Mouse (Mus musculus): ENCODE data around the gene Sult1d1.
"Not testable (repeated sequence)": the region's sequence is repeated elsewhere in the genome, so short reads cannot be mapped to it uniquely, and the experiment has no call there.

Gene Sult1d1

GRCm38 (mm10) chr5:87568845-87569244 lies at the start of gene Sult1d1:
Sult1d1 (minus strand) TSS chr5:87569027.
- DNase-seq, result no peak

GRCm38 (mm10) chr5:87615128-87615390 lies 46.2 kb upstream of the Sult1d1 start:
- no peak for DNase-seq

- no peak for DNase-seq
Observed at GRCm38 (mm10) chr5:87614364-87615127, 45.7 kb upstream of the Sult1d1 start.

- DNase-seq, result no peak
Observed at GRCm38 (mm10) chr5:87601018-87601417, 32.2 kb upstream of the Sult1d1 start.

GRCm38 (mm10) chr5:87597891-87598290 lies 29.1 kb upstream of the Sult1d1 start:
- DNase-seq, result no peak

- DNase-seq, result no peak
Observed at GRCm38 (mm10) chr5:87591494-87591893, 22.7 kb upstream of the Sult1d1 start, which contains the start of gene Sult1e1. Sult1e1 (minus strand) TSS chr5:87591594.

- no peak for DNase-seq
Observed at GRCm38 (mm10) chr5:87589916-87590315, 21.1 kb upstream of the Sult1d1 start.

- no peak for DNase-seq
Observed at GRCm38 (mm10) chr5:87580389-87580788, 11.6 kb upstream of the Sult1d1 start.

- no peak for DNase-seq
Observed at GRCm38 (mm10) chr5:87574174-87574573, 5.3 kb upstream of the Sult1d1 start.

- DNase-seq, result no peak
Observed at GRCm38 (mm10) chr5:87573490-87573889, 4.7 kb upstream of the Sult1d1 start.

GRCm38 (mm10) chr5:87572781-87573180 lies 4.0 kb upstream of the Sult1d1 start:
- no peak for DNase-seq

GRCm38 (mm10) chr5:87567306-87567705 lies 1.5 kb downstream of the Sult1d1 start:
- DNase-seq, result no peak

- no peak for DNase-seq
Observed at GRCm38 (mm10) chr5:87562966-87563365, 5.9 kb downstream of the Sult1d1 start.

GRCm38 (mm10) chr5:87562526-87562925 lies 6.3 kb downstream of the Sult1d1 start:
- DNase-seq, result no peak

GRCm38 (mm10) chr5:87560145-87560544 lies 8.7 kb downstream of the Sult1d1 start:
- DNase-seq, result no peak

GRCm38 (mm10) chr5:87550935-87551334 lies 17.9 kb downstream of the Sult1d1 start:
- no peak for DNase-seq

GRCm38 (mm10) chr5:87538111-87538510 lies 30.7 kb downstream of the Sult1d1 start, which contains the start of gene Sult1b1:
Sult1b1 (minus strand) TSS chr5:87538195.
- no peak for DNase-seq

GRCm38 (mm10) chr5:87535994-87536644 lies 32.7 kb downstream of the Sult1d1 start:
- no peak for DNase-seq

GRCm38 (mm10) chr5:87532288-87532687 lies 36.5 kb downstream of the Sult1d1 start:
- DNase-seq, result no peak

GRCm38 (mm10) chr5:87523561-87523960 lies 45.3 kb downstream of the Sult1d1 start:
- DNase-seq, result not testable (repeated sequence)

GRCm38 (mm10) chr5:87505776-87506458 lies 62.9 kb downstream of the Sult1d1 start:
- no peak for DNase-seq
